Mouse (Mus musculus) CH12.LX (cell line): ENCODE results near the gene Rtkn2. TPM values are rescaled to one million over a fixed set of nuclear protein-coding genes. Genes with fewer than 3 reads are reported as not detected.

Source experiments
- DNase-seq: peaks from one replicate; pipeline ENCODE4 v3.0.0-alpha.2; 2013; ENCODE audit errors: extremely low read depth
- H3K27ac ChIP-seq: 2 replicates; pipeline ENCODE4 v1.5.1; 2012; ENCODE audit warnings: low read depth, mild to moderate bottlenecking, control low read depth, moderate library complexity; ENCODE audit not compliant: insufficient read depth
- H3K27me3 ChIP-seq: replicated peaks from 2 replicates; pipeline ENCODE3; 2012; ENCODE audit warnings: inconsistent platforms
- H3K36me3 ChIP-seq, 2 experiments: replicated peaks in 1 of 2; 2 replicates each; pipeline versions ENCODE3 to v1.6.1; 2012; ENCODE audit warnings: inconsistent platforms in 1 of 2, low read length in 1 of 2, mild to moderate bottlenecking in 1 of 2, mixed read lengths in 1 of 2, moderate library complexity in 1 of 2; ENCODE audit not compliant: control insufficient read depth in 1 of 2, insufficient read depth in 1 of 2
- H3K4me1 ChIP-seq, 2 experiments: 2 replicates each; pipeline ENCODE4 v1.6.1; 2012; ENCODE audit warnings: inconsistent platforms in 1 of 2, moderate library complexity in 1 of 2; ENCODE audit not compliant: insufficient read depth in 2 of 2, control insufficient read depth in 1 of 2
- H3K4me2 ChIP-seq: 2 replicates; pipeline ENCODE4 v1.6.1; 2012; ENCODE audit warnings: low read depth, mild to moderate bottlenecking, control low read depth; ENCODE audit not compliant: poor library complexity, insufficient read depth, severe bottlenecking
- H3K4me3 ChIP-seq, 3 experiments: fragments of 150-350 bp in 1 of 3; sonication (generic) in 1 of 3; replicated peaks in 1 of 3; 2 replicates each; pipeline versions ENCODE3 to v1.5.1; 2011 to 2012; ENCODE audit warnings: low read depth in 2 of 3, low read length in 2 of 3, mild to moderate bottlenecking in 2 of 3, moderate library complexity in 2 of 3, control low read depth in 1 of 3, improper control_type of control experiment in 1 of 3, inconsistent platforms in 1 of 3, mixed read lengths in 1 of 3; ENCODE audit not compliant: poor library complexity in 1 of 3
- H3K79me2 ChIP-seq: replicated peaks from 2 replicates; pipeline ENCODE4 v1.6.1; 2012; ENCODE audit warnings: mild to moderate bottlenecking, moderate library complexity; ENCODE audit not compliant: control insufficient read depth, poor library complexity, insufficient read depth, severe bottlenecking; ENCODE audit errors: extremely low read depth
- H3K9ac ChIP-seq: 2 replicates; pipeline ENCODE4 v1.6.1; 2012; ENCODE audit warnings: low read depth, mild to moderate bottlenecking, control low read depth, moderate library complexity; ENCODE audit not compliant: insufficient read depth
- H3K9me3 ChIP-seq: replicated peaks from 2 replicates; pipeline ENCODE3; 2012; ENCODE audit warnings: low read length, inconsistent platforms, mixed read lengths
- BHLHE40 ChIP-seq: IDR thresholded peaks from 2 replicates; pipeline ENCODE4 v1.6.1; 2011; ENCODE audit warnings: mild to moderate bottlenecking, low read depth, low read length, improper control_type of control experiment
- CTCF ChIP-seq, 2 experiments: IDR thresholded peaks in 1 of 2; conservative IDR thresholded peaks in 1 of 2; 2 replicates each; pipeline ENCODE4 v1.5.1; 2011 to 2012; ENCODE audit warnings: low read depth in 2 of 2, low read length in 2 of 2, improper control_type of control experiment in 1 of 2, inconsistent platforms in 1 of 2, mild to moderate bottlenecking in 1 of 2, moderate library complexity in 1 of 2
- MAZ ChIP-seq: IDR thresholded peaks from 2 replicates; pipeline ENCODE4 v1.6.1; 2012; ENCODE audit warnings: low read depth, mild to moderate bottlenecking, inconsistent platforms, low read length, improper control_type of control experiment, moderate library complexity
- MXI1 ChIP-seq: IDR thresholded peaks from 2 replicates; pipeline ENCODE4 v1.6.1; 2011; ENCODE audit warnings: mild to moderate bottlenecking, low read depth, low read length, improper control_type of control experiment
- MYC ChIP-seq: IDR thresholded peaks from 2 replicates; pipeline ENCODE4 v1.6.1; 2011; ENCODE audit warnings: low read depth, mild to moderate bottlenecking, improper control_type of control experiment, low read length
- NRF1 ChIP-seq: IDR thresholded peaks from 2 replicates; pipeline ENCODE4 v1.6.1; 2014; ENCODE audit warnings: low read depth, mild to moderate bottlenecking, inconsistent platforms, low read length, improper control_type of control experiment, moderate library complexity
- POLR2A ChIP-seq: IDR thresholded peaks from 2 replicates; pipeline ENCODE4 v1.6.1; 2011; ENCODE audit warnings: low read depth, mild to moderate bottlenecking, improper control_type of control experiment, low read length
- RAD21 ChIP-seq: IDR thresholded peaks from 2 replicates; pipeline ENCODE4 v1.6.1; 2011; ENCODE audit warnings: low read depth, mild to moderate bottlenecking, low read length, improper control_type of control experiment, moderate library complexity
- RCOR1 ChIP-seq: conservative IDR thresholded peaks from 2 replicates; pipeline ENCODE4 v1.6.1; 2012; ENCODE audit warnings: low read depth, mild to moderate bottlenecking, inconsistent platforms, low read length, improper control_type of control experiment
- SIN3A ChIP-seq: IDR thresholded peaks from 2 replicates; pipeline ENCODE4 v1.6.1; 2012; ENCODE audit warnings: low read length, improper control_type of control experiment, inconsistent platforms
- SMC3 ChIP-seq: IDR thresholded peaks from 2 replicates; pipeline ENCODE4 v1.6.1; 2011; ENCODE audit warnings: low read depth, low read length, improper control_type of control experiment
- TBP ChIP-seq: conservative IDR thresholded peaks from 2 replicates; pipeline ENCODE4 v1.6.1; 2011; ENCODE audit warnings: low read depth, low read length, improper control_type of control experiment
- TCF12 ChIP-seq: IDR thresholded peaks from 2 replicates; pipeline ENCODE4 v1.6.1; 2014; ENCODE audit warnings: low read depth, mild to moderate bottlenecking, inconsistent platforms, low read length, improper control_type of control experiment
- USF1 ChIP-seq: IDR thresholded peaks from 2 replicates; pipeline ENCODE4 v1.6.1; 2014; ENCODE audit warnings: low read depth, mild to moderate bottlenecking, inconsistent platforms, low read length, improper control_type of control experiment
- ZC3H11A ChIP-seq: IDR thresholded peaks from 2 replicates; pipeline ENCODE4 v1.6.1; 2012; ENCODE audit warnings: low read depth, mild to moderate bottlenecking, inconsistent platforms, low read length, improper control_type of control experiment
- dilution Hi-C: fragments of 300-500 bp; cut with MboI; formaldehyde crosslinking; loops from 2 replicates; pipeline ENCODE4 v1.14.3; 2020; ENCODE audit warnings: low sequenced_read_pairs; ENCODE audit not compliant: extremely low pct_unique_long_range_greater_than_20kb, extremely low pct_ligation_motif_present
- in situ Hi-C: fragments of 300-500 bp; cut with MboI; formaldehyde crosslinking; loops from 3 replicates; pipeline ENCODE4 v1.14.3; 2019; ENCODE audit warnings: low sequenced_read_pairs, low pct_ligation_motif_present, low pct_unique_long_range_greater_than_20kb, mixed read lengths
- polyA plus RNA-seq: library from polyadenylated mRNA; unstranded; fragments of >175 nt; gene quantifications from 2 replicates; pipeline ENCODE4 v1.2.1, GENCODE M21; 2012; ENCODE audit warnings: low read depth; ENCODE audit not compliant: insufficient read length
- total RNA-seq, 2 experiments: library from RNA; depleted of rRNA; stranded (reverse); fragments of 300-350 nt in 1 of 2; fragments of >200 nt in 1 of 2; gene quantifications; 2 replicates each; pipeline ENCODE4 v1.2.3; 2012 to 2014

Gene Rtkn2
- total RNA-seq (2012; rRNA removed): 0.46 and 0.59 TPM in 2 replicates
- total RNA-seq (2014; rRNA removed): 0.59 and 0.99 TPM in 2 replicates
- 0.78 and 0.93 TPM in 2 replicates for polyA plus RNA-seq

- peak; percentile 80 for TF ChIP-seq NRF1
- TF ChIP-seq POLR2A: peak; percentile 33; the same call in 1 of the 2 replicates
- TF ChIP-seq MAZ: no peak
- TF ChIP-seq ZC3H11A: no peak
- Histone ChIP-seq H3K79me2 (no peaks in the 10 kb centered on the region), H3K4me1 (peaks cover 0 to 9% of the 10 kb centered on the region in 2 experiments; a peak in 2 of 4 replicates), H3K9ac (peak within 1 kb of the TSS; percentile 33; the same call in 1 of the 2 replicates), H3K4me2 (peak within 1 kb of the TSS; percentile 52), H3K36me3 (no peaks in the 10 kb centered on the region), H3K4me3 (peak within 1 kb of the TSS; percentile 42 to 67 (median 61)), H3K27ac (no peak within 1 kb of the TSS), H3K9me3 (no peaks in the 10 kb centered on the region), H3K27me3 (no peaks in the 10 kb centered on the region)
- peak; percentile 90 for DNase-seq
- in situ Hi-C loops (loop anchor here (5.0 to 25.0 kb wide), 2 partner anchors 117 to 642 kb away; no protein-coding TSS in a partner anchor), dilution Hi-C loops (no loop called here)
These were observed at the start of gene Rtkn2 for GRCm38 (mm10) chr10:67979401-67980157. Gene Rtkn2 (plus strand): TSS chr10:67979570.

GRCm38 (mm10) chr10:67931328-67931727 is 48.0 kb upstream of the Rtkn2 start:
- Histone ChIP-seq H3K9me3 (no peaks in the 10 kb centered on the region), H3K27ac (no peak overlapping the region), H3K36me3 (no peaks in the 10 kb centered on the region), H3K4me1 (peaks cover 2 to 18% of the 10 kb centered on the region in 2 experiments; a peak in 3 of 4 replicates), H3K4me3 (no peak overlapping the region), H3K79me2 (no peaks in the 10 kb centered on the region), H3K9ac (no peak overlapping the region), H3K4me2 (no peak overlapping the region), H3K27me3 (no peaks in the 10 kb centered on the region)
- no peak for TF ChIP-seq SMC3
- TF ChIP-seq CTCF (conservative IDR thresholded peaks at IDR 0.05 in 1 of 2, IDR thresholded peaks at IDR 0.05 in 1 of 2; ENCODE audit: low read depth in 2 of 2, low read length in 2 of 2): peak; percentile 13 to 34; a peak in 1 of 4 replicates
- in situ Hi-C loops: no loop called here
- no peak for DNase-seq
- dilution Hi-C loops: no loop called here

GRCm38 (mm10) chr10:67932780-67933179 is 46.6 kb upstream of the Rtkn2 start:
- H3K9me3 ChIP-seq: no peaks in the 10 kb centered on the region
- H3K4me2 ChIP-seq: no peak overlapping the region
- in situ Hi-C loops (no loop called here), dilution Hi-C loops (no loop called here)
- no peak overlapping the region for H3K27ac ChIP-seq
- no peak for DNase-seq
- no peak overlapping the region for H3K9ac ChIP-seq
- peaks cover 2 to 18% of the 10 kb centered on the region in 2 experiments; a peak in 3 of 4 replicates for H3K4me1 ChIP-seq
- no peak overlapping the region for H3K4me3 ChIP-seq
- H3K36me3 ChIP-seq: no peaks in the 10 kb centered on the region
- H3K27me3 ChIP-seq: no peaks in the 10 kb centered on the region
- H3K79me2 ChIP-seq: no peaks in the 10 kb centered on the region
- TF ChIP-seq CTCF (conservative IDR thresholded peaks at IDR 0.05 in 1 of 2, IDR thresholded peaks at IDR 0.05 in 1 of 2; ENCODE audit: low read depth in 2 of 2, low read length in 2 of 2) (no peak), NRF1 (no peak), MXI1 (no peak), SIN3A (no peak), RAD21 (no peak), BHLHE40 (no peak), TCF12 (no peak), RCOR1 (no peak), USF1 (no peak), TBP (no peak), MYC (no peak)
